Mouse (Mus musculus): Measurements from ENCODE around the gene Fbxo41. TPM values are rescaled to one million over a fixed set of nuclear protein-coding genes. Genes with fewer than 3 reads are reported as not detected.
"Not testable (repeated sequence)": the region's sequence is repeated elsewhere in the genome, so short reads cannot be mapped to it uniquely, and the experiment has no call there.

Fbxo41 gene
- total RNA-seq, 2 experiments from 2014 or later, result 0.40 to 0.53 TPM

DNA sequence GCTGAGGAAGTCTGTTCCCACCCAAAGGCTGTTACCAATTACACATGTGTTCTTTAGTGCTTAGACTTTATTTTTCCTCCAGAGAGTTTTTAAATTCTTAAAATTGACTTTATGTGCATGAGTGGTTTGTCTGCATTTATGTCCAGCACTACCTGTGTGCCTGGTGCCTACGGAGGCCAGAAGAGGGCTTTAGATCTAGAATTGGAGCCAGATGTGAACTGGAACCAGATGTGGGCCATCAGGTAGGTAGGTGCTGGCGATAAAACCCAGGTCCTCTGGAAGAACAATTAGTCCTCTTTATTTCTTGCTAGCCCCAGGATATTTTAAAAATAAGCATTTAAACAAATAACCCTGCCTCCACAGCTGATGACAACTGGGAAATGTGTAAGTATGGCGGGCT lies 11.2 kb downstream of the Fbxo41 start:
- no peak for DNase-seq

DNA sequence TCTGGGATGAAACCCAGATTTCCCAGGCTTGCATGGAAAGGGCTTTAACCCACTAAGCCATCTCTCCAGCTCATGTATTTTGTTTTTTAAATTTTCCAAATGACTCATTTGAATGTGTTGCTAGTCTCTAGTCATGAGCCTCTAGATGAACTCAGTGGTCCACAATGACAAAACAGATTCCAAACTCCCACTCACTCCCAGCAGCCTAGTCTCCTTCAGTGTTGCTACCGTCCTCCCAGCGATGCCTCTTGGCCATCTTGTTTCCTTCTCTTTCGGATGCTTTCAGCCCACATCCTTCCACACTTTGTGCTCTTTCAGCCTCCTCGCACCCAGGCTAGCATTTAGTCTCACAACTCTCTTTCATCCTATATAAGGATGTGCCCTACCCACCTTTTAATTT lies 12.5 kb downstream of the Fbxo41 start:
- no peak for DNase-seq

DNA sequence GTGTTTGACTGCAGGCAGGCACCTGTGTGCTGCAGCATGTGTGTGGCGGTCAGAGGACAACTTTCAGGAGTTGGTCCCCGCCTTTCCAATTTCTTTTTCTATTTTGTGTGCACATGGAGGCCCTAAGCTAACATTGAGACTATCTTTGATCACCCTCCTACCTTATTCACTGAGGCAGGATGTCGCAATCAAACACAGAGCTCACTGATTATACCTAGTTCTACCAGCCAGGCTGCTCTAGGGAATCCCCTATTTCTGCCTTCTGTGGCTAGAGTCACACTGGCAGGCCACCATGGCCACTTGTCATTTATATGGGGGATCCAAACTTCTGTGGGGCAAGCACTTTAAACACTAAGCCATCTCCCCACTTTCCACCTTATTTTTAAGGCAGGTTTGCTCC lies 13.1 kb downstream of the Fbxo41 start:
- DNase-seq, result no peak

DNA sequence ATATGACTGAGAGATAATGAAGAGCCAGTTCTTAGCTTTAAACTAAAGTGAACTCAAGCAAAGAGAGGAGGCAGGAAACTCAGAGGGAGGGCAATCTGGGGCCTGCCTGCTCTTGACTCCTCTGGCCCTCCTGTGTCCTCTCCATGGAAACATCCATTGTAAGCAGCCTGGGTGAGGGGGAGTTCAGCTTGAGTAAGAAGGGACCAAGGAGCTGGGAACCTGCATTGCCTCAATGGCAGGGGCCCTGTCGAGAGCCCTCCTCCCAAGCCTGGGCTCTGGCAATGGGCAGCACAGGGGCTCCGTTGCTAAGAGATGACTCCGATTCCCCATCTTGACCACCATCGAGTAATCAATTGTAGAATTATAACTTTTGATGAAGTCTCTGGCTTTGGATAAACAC lies 14.3 kb downstream of the Fbxo41 start:
- DNase-seq, result no peak

DNA sequence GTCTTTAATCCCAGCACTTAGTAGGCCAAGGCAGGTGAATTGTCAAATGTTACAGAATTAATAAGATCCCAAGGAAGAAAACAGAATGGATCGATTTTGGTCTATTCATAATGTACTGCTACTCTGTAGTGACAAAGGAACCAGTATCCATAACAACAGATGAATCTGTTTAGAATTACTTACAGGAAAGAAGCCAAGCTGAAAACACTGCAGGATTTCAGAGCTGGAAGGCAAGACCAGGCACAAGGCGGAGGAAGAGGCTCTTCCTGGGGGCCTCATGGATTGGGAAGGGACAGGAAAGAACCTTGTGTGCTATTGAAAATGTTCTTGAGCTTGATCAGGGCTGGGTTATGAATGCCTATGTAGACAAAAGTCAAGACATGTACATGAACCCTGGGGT lies 17.1 kb downstream of the Fbxo41 start:
- no peak for DNase-seq

DNA sequence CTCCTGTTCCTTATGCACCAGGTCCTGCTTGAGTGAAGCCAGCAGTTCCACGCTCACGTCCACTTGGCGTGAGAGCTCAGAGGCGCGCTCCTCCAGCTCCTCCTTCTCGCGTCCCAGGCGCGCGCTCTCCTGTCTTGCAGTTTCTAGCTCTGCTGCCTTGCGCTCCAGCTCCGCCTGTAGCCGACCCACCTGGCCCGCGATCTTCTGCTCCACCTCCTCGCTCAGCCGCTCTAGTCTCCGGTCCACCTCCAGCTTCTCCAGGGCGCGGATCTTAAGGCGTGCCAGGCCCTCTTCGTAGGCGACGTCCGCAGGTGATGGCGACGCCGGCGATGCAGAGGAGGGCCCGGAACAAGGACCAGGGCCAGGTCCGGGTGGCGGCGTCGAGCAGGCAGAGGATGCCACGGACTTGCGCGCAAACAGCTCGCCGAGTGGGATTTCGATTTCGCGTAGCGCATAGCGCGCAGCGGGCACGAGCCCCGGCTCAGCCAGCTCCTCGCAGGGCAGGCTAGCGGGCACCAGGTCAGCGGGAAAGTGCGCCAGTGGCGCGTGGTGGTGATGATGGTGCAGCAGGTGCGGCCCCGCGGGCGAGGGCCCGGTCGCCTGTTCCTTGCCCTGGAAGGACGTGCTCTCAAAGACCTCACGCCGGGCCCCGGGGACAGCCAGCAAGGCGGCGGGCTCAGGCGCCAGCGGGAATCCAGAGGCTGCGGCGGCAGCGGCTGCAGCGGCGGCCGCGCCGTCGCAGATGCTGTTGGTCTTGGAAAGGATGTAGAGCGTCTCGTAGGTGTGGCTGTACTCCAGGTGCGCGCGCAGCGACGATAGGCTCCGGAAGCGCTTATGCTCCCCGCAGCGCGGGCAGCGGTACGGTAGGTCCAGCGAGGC lies 18.7 kb downstream of the Fbxo41 start:
- DNase-seq, result no peak

DNA sequence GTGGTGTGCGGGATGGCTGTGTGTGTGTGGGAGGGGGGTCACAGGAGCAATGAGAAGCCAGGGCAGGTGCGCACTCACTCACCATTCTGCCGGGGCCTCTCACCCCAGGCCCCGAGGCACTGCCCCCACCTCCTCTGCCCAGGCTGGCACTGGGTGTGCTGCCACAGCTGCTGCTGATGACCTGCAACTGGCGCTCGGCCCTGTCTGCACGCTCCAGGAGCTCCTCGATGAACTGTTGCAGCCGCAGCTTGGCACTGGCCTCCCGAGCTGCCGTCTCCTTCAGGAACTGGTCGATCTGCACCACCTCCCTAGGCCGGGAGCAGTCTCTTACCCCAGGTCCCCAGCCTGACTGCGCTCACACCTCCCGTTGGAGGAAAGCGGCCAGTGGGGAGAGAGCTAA lies 22.1 kb downstream of the Fbxo41 start:
- DNase-seq, result no peak

DNA sequence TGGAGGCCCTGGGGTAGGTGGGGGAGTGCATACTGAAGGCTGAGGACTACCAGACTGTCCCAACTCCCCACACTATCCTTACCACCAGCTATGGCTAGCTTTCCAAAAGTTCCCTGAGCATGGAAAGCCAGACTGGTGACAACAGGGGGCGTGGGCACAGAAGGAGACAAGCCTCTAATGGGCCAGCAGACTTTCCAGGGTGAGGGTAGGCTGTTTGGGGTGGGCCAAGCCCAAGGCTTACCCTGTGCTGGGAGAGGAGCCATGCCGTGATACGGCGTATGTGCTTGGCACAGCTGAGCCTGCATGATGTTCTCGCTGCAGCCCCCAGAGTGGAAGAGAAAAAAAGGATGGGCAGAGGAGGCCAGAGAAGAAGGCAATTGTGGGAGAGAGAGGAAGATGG lies 22.8 kb downstream of the Fbxo41 start:
- DNase-seq, result no peak

DNA sequence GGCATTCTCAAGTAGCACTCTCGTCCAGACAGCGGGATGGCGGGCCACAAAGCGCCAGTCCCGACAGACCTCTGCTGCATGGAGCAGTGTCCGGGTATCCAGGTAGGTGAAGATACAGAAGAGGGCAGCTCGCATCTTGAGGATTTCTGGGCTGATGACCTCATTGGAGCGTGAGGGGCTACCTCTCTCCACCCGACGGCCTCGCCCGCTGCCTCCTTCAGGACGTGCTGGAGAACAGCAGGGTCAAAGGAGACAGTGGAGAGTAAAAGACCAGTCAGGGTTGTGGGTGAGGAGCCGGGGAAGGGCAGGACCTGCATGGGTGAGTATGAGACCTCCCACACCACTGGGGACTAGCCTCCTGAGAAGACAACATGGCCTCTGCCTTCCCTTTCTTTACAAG lies 24.4 kb downstream of the Fbxo41 start:
- DNase-seq, result no peak

DNA sequence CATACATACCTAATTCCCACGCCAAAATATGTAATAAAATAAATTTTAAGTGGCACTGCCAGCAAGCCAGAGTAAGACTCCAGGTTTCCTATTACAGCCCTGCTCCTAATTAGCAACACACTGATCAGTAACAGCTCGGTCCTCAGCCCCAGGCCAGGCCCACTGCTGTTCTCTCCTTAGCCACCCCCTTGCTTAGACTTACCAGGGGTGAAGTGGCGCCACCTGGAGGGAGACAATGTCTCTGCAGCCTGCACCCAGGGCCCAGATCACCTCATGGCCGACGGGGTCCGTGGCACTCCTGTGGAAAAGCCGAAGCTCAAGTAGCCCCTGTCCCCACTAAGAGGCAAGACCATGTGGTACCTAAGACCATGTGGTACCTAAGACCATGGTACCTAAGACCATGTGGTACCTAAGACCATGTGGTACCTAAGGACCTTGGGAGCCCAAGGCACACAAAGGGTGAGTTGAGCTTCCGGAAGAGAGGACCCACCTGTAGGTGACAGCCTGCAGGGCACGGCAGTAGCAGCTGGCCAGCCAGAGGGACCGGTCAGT lies 25.4 kb downstream of the Fbxo41 start:
- DNase-seq, result peak; percentile 54 to 56

DNA sequence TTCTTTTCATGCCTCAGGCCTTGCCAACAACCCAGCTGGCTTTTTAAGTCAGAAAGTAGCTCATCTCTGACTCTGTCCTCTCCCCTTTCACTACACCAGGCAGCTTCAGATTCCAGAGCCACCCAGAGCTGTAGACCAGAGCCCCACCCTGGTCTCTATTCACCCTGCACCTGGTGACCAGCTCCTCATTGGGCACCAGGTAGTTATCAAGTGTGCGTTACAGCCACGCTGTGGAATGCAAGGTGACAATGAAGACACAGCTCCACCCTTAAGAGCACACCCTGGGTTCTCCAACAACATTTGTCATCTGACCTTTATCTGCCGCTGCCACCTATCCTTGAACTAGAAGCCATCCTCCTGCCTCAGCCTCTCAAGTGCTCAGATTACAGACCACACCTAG lies 27.2 kb downstream of the Fbxo41 start:
- DNase-seq, result no peak

DNA sequence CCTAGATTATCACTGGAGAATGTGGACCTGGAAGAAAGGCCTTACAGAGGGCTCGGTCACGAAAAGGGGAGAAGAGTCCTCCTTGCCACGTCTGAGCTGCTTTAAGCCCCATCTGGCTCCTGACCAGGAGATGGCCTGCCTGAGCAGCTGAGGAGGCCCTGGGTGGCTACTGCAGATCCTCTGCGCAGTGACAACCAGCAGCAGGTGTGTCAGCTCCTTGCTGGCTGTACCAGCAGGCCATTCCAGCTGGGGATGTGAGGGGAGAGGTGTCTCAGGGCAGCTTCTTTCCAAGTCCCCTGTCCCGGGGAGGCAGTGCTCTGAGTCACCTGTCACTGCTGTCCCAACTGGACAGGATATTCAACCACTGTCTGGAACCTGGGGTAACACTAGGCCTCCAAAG lies 30.3 kb downstream of the Fbxo41 start:
- no peak for DNase-seq

DNA sequence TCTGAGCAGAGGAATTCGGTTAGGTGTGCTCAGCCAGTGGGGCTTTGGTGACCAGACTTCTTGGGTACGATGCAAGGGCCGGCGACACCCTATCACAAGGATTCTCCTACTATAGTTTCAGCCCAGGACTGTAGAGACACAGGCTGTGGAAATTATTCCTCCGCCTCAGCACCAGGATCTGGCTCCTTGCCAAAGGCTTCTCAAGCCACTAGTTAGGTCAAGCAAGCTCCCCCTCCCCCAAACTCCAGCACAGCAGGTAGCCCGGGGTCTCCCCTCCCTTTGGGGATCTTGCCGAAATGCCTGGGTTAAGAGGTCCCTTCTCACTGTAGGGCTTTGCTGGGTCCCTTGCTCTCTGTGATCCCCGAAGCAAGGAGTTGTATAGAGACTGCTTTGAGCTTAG lies 30.8 kb downstream of the Fbxo41 start:
- DNase-seq, result no peak

DNA sequence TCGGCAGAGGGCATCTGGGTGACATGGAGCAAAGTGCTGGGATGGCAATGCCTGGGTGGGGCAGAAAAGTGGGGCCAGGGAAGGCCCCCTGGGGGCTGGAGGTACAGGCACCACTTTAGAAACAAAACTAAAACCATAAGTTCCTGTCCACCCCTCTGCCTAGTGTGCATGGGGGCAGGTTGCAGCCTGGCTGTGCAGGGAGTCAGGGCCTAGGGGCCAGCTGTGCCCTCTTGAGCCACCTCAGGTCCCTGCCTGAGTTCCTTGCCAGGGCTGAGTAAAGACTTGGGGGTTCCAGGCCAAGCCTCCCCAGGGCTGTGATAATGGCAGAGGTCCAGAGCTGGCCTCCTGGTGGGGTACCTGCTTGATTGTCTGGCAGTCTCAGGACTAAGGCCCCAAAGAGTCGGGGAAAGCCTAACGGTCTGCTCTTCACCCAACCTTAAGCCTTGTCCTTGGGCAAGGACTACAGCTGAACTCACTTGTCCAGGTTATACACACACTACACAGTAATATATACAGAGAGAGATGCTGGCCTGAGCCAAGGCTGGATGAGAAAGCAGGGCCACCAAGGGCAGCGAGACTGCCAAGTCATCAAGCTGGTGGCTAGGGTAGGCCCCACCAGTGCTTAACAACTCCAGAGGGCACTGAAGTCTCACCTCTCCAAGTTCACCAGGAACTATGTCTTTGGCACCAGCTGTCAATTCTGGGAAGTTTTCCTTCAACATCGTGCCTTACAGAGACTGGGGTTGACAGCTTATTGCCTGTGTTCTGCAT lies 32.9 kb downstream of the Fbxo41 start:
- peak; percentile 51 to 66 for DNase-seq

DNA sequence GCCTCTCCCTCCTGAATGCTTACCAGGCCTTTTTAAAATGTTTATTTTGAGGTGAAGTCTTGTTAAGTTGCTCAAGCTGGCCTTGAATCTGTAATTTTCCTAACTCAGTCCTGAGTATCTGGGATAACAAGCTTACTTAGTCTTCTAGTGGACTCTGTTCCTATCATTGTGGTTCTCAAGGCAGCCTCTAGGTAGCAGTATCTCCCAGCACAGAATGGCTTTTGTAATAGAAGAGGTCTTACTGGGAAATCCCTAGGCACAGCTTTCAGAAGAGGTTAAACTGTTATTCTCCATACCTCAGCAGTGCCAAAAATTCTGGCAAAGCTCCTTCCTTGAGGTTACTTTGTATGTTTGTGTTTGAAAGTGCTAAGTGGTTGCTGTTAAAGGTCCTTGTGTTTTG lies 37.4 kb downstream of the Fbxo41 start:
- no peak for DNase-seq

DNA sequence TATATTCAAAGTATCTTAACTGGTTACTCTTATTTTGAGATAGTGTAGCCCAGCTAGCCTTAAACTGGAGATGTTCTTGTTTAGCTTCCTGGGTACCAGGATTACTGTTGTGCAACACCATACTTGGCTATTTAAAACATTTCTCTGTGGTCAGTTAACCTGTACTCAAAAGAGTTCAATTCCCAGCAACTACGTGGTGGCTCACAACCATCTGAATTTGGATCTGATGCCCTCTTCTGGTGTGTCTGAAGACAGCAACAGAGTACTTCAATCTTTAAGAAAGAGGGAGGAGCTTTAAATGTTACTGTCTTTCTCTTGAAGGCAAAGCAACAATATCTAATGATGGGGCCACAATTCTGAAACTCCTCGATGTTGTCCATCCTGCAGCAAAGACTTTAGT lies 43.2 kb downstream of the Fbxo41 start:
- no peak for DNase-seq

DNA sequence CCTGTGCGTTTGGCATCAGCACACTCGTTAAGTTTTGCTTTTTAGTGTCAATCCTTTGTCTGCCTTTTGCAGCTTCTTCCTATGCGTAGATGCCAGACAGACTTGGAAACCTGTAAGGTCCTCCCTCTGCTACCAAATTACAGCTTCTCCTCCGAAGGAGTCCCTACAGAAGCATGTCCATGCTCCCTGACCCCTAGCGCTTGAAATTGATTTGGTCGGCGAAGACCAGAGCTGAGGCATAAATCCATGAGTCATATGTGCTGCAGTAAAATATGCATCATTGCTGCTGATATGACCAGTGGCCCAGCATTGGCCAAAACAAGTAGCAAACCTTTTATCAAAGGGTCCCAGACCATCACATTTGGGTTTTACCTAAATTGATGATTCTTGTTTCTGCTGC lies 50.0 kb downstream of the Fbxo41 start:
- DNase-seq, result peak; percentile 31 to 43

DNA sequence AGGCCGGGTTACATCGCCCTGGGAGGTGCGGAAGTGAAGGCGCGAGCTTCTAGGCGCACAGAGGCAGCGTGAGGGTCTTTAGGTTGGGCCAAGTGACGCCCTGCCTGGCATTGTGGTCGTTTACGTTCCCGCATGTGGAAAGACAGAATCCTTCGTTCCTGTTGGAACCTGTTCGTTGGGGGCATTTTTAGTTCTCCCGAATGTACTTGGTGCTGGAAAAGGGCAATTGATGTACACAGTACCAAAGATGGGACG lies 50.5 kb downstream of the Fbxo41 start:
- DNase-seq, result no peak

DNA sequence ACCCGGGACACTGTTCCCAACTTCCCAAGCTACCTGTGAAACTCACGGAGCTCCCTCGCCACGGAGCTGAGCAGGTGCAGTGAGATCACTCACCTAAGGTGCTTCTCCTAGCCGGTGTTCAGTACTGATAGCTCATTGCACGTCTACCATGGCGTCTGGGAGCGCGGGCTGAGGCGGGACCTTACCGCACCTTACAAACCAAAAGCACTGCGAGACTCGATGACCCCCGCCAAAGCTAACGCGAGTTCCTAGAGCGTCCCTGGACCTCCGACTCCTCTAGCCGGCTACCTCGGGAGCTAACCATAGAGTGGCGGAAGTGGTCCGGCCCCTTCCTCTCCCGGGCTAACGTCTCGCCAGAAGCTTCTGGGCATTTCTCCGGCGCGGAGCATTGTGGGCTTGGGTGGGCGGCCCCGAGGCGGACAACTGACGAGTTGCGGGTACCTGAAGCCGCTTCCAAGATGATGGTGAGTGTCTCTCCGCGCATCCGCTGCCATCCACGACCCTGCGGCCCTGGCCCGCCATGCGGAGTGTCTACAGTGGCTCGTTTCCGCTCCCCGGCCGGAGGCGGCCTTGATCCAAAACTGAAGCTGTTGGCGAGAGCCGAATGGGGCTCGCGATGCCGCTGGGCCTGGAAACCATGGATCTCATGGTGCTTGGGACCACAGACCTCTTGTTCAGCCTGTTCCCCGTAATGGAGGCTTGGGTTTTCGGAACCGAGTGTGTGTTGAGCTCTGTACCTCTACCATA lies 51.0 kb downstream of the Fbxo41 start, which contains the start of gene Pradc1:
TSS of gene Pradc1 (minus strand) at position 307 of the 747 bp plus-strand sequence.
- DNase-seq, result peak; percentile 98

DNA sequence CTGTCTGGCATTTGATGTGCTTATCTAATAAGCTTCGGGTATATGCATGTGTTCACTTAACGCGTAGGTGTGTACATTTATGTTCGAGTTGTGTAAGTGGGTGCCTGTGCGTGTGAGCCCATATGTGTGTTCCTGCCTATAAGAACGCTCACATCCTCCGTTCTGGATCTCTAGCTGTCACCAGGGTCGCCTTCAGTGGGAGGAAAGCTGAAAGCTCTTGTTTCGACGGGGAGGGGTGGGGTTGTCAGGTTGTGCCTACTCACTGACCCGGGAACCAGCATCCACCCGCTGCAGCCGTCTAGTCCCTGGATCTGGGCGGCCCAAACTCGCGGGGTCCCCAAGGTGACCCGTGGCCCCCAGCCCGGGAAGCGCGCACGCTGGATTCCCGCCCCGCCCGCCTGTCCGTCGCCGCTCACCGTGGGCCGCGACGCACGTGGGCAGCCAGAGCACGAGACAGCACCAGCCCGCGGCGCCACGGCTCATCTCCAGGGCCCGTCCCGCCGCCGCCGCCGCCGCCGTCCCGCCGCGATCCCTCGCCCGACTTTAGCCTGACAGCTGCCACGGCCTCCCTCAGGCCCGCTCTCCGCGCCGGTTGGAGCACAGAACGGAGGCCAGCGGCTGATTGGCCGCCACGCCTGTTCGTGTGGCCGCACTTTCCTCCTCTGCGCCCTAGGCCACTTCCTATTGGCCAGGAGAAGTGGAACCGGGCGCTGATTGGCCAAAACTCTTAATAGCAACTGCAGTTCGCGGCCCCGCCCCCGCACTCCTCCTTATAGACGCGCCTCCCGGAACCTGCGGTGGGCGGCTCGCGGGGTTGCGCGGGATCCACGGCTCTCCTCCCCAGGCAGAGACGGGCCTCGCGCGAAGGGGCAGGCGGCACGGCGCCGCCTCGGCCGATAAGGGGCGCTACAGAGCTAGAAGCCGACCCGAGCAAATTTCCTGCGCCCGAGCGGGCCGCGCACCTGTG lies 51.8 kb downstream of the Fbxo41 start, which contains the start of gene Cct7:
TSS of gene Cct7 (plus strand) at position 818 of the 967 bp plus-strand sequence.
- DNase-seq, result peak; percentile 99

DNA sequence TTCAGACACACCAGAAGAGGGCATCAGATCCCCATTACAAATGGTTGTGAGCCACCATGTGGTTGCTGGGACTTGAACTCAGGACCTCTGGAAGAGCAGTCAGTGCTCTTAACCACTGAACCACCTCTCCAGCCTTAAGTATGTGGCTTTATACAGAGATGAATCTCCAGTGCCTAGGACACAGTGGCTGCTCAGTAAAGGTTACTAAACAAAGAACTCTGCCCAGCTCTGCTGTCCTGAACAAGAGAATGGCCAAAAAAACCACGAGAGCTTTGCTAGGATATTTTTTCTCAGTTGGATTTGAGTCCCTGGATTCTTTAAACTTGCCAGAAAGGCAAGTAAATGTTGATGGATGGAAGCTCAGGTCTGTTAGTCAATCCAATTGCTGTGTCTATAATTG lies 52.7 kb downstream of the Fbxo41 start:
- not testable (repeated sequence) for DNase-seq
